Mouse (Mus musculus) c-Kit-negative CD71-positive TER-119-positive erythroid progenitor cells, embryonic 14.5 days (primary cell): ENCODE data around the gene Reg4.

ENCODE experiments used
- DNase-seq: peaks from one replicate; pipeline ENCODE4 v3.0.0-alpha.2; 2013; ENCODE audit warnings: low read depth, low spot score

Gene Reg4

DNA sequence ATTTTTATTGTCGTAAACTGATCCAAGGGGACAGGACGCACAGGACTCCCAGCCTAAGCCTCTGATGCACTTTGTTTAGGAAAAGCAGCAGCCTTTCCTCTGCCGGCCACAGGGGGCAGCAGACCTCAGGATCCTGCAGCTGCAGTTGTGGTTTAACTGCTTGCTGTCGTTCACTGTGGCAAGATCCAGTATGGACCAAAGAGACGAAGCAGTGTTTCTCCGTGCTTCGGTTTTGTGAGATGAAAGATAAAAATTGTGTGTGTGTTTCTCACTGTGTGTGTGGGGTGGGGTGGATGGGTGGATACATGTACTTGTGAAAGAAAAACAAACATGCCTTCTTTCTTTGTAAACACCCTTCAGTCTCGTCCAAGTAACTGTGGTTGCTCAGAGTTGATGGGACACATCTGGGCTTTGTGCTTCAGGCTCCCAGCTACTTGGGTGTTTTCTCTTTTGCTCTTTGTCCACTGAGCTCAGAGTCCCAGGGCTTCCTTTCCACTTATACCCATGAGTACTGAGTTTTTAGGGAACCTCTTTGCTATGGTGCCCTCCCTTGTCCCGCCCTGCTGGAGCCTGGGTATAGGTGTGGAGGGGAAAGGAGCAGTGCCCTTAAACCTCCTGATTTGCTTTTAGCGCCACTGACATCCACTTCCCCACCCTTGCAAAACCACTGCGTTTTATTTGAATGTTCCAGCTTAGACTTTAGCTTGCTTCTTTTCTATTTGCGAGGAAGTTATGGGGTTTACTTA lies 59.1 kb downstream of the Reg4 start:
- DNase-seq: no peak

DNA sequence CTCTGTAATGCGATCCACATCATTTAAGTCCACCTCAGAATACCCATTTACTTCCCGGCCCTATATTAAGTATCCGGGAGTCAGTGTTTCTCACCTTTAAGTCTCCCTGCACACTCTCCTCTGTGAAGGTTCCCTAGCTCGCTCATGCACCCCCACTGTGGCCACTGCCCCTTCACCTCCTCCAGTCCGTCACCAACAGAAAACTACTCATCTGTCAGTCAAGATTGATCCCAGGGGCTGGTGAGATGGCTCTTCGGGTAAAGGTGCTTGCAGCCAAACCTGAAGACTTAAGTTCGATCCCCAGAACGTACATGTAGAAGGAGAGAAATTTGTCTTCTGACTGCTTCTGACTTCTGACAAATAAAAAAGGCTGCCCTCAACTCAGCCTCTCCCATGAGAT lies 60.5 kb downstream of the Reg4 start:
- no peak for DNase-seq

DNA sequence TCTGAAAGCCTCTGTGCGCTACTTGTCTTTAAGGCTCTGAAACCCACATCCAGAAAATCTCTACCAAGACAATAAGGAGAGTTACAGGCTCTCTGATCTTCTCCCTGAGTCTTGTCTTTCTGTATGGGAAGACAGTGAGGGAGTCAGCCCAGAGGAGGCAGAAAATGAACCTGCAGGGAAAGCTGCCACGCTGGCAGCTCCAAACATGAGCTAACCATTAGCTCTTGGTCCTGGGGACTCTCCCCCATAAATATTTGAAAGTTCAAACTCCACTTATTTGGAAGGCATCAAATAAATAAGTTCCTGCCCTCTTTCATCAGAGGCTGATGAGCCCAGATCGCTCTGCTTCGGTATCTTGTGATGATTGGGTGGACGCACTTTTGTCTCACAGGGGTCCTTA lies 61.2 kb downstream of the Reg4 start:
- no peak for DNase-seq
